Mouse (Mus musculus): Measurements from ENCODE around the gene Ipp. TPM values are rescaled to one million over a fixed set of nuclear protein-coding genes. Genes with fewer than 3 reads are reported as not detected.

Gene Ipp
- polyA plus RNA-seq, 1 experiment from 2014 or later = 5.5 TPM

DNA sequence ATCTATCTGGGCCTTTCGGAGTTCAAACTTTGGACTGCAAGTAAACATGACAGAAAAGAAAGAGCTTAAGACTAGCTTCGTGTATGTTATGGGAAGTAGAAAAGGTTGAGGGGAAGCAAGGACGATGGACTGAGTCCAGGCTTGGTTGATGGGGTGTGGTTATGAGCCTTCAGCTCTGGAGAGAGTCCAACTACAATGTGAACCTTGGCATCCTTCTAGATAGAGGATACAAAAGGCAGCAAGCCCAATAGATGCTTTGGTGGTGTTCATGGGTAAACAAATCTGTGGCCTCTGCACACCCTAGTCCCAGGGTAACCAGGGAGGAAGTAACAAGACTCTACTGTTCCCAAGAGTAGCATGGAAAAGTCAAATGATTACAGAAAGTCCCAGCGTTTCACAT is 14.9 kb upstream of the Ipp start:
- Histone ChIP-seq H3K27ac (ENCODE audit: low read depth, low read length) (peak overlapping the region; percentile 6; the same call in 1 of the 2 replicates), H3K4me2 (replicated peaks; ENCODE audit: low read depth, low read length) (no peak overlapping the region), H3K9me3 (ENCODE audit: control insufficient read depth, low read length) (peaks cover 3% of the 10 kb centered on the region; the same call in 1 of the 2 replicates), H3K36me3 (ENCODE audit: control insufficient read depth, insufficient read depth, low read length) (no peaks in the 10 kb centered on the region), H3K27me3 (ENCODE audit: control insufficient read depth, insufficient read depth, low read length) (no peaks in the 10 kb centered on the region), H3K4me1 (ENCODE audit: control insufficient read depth, insufficient read depth, low read length) (no peaks in the 10 kb centered on the region), H3K4me3 (ENCODE audit: low read length) (no peak overlapping the region), H3K9ac (ENCODE audit: low read depth, low read length) (no peak overlapping the region)
- no peak for ATAC-seq (ENCODE audit: low FRiP score, low TSS enrichment)
- WGBS = 70% methylated on average over 4 of the region's 4 CpGs

- Histone ChIP-seq H3K4me3 (ENCODE audit: low read length) (no peak overlapping the region), H3K27me3 (ENCODE audit: control insufficient read depth, insufficient read depth, low read length) (no peaks in the 10 kb centered on the region), H3K27ac (ENCODE audit: low read depth, low read length) (no peak overlapping the region), H3K4me2 (replicated peaks; ENCODE audit: low read depth, low read length) (no peak overlapping the region), H3K9me3 (ENCODE audit: control insufficient read depth, low read length) (peaks cover 3% of the 10 kb centered on the region; the same call in 1 of the 2 replicates), H3K9ac (ENCODE audit: low read depth, low read length) (no peak overlapping the region), H3K4me1 (ENCODE audit: control insufficient read depth, insufficient read depth, low read length) (no peaks in the 10 kb centered on the region), H3K36me3 (ENCODE audit: control insufficient read depth, insufficient read depth, low read length) (no peaks in the 10 kb centered on the region)
- ATAC-seq (ENCODE audit: low FRiP score, low TSS enrichment) = no peak
- 82% methylated on average over 5 of the region's 5 CpGs for WGBS
These were observed 13.7 kb upstream of the Ipp start for GRCm38 (mm10) chr4:116493646-116494045.

DNA sequence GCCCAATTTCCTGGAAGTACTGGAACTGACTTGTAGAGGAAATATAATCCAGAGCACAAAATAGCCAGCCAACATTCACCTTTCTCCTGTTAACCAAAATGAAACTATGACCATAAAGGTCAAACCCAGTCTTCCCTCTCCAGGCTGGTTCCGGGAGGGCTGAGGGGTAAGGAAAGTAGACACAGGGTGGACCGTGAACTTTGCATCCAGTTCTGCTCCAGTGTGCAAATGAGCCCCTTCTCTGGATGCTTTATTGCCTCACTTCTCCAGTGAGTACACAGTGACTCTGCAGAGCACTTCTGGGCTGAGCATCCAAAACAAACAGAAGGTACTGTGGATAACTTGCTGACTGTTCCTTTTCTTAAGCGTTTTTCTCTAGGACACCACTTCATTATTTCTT is 7.4 kb upstream of the Ipp start:
- H3K9me3 ChIP-seq (ENCODE audit: control insufficient read depth, low read length) = no peaks in the 10 kb centered on the region
- H3K36me3 ChIP-seq (ENCODE audit: control insufficient read depth, insufficient read depth, low read length) = no peaks in the 10 kb centered on the region
- no peak for ATAC-seq (ENCODE audit: low FRiP score, low TSS enrichment)
- H3K9ac ChIP-seq (ENCODE audit: low read depth, low read length) = no peak overlapping the region
- no peaks in the 10 kb centered on the region for H3K4me1 ChIP-seq (ENCODE audit: control insufficient read depth, insufficient read depth, low read length)
- no peak overlapping the region for H3K4me3 ChIP-seq (ENCODE audit: low read length)
- no peaks in the 10 kb centered on the region for H3K27me3 ChIP-seq (ENCODE audit: control insufficient read depth, insufficient read depth, low read length)
- WGBS = 60% methylated on average over 3 of the region's 3 CpGs
- no peak overlapping the region for H3K27ac ChIP-seq (ENCODE audit: low read depth, low read length)
- no peak overlapping the region for H3K4me2 ChIP-seq (replicated peaks; ENCODE audit: low read depth, low read length)

GRCm38 (mm10) chr4:116506886-116507424 is 394 bp upstream of the Ipp start:
- H3K4me3 ChIP-seq (ENCODE audit: low read length) = peak overlapping the region; percentile 66
- no peak overlapping the region for H3K27ac ChIP-seq (ENCODE audit: low read depth, low read length)
- H3K4me2 ChIP-seq (replicated peaks; ENCODE audit: low read depth, low read length) = peak overlapping the region; percentile 57
- 27% methylated on average over 11 of the region's 11 CpGs for WGBS
- H3K9ac ChIP-seq (ENCODE audit: low read depth, low read length) = peak overlapping the region; percentile 77
- H3K4me1 ChIP-seq (ENCODE audit: control insufficient read depth, insufficient read depth, low read length) = peaks cover 4% of the 10 kb centered on the region; the same call in 1 of the 2 replicates
- ATAC-seq (ENCODE audit: low FRiP score, low TSS enrichment) = 0 out of 2 replicates have a peak, but pooled peaks have one; percentile 5
- no peaks in the 10 kb centered on the region for H3K9me3 ChIP-seq (ENCODE audit: control insufficient read depth, low read length)
- no peaks in the 10 kb centered on the region for H3K27me3 ChIP-seq (ENCODE audit: control insufficient read depth, insufficient read depth, low read length)
- no peaks in the 10 kb centered on the region for H3K36me3 ChIP-seq (ENCODE audit: control insufficient read depth, insufficient read depth, low read length)

GRCm38 (mm10) chr4:116531109-116531508 is 23.8 kb downstream of the Ipp start:
- Histone ChIP-seq H3K9me3 (ENCODE audit: control insufficient read depth, low read length) (no peaks in the 10 kb centered on the region), H3K27ac (ENCODE audit: low read depth, low read length) (no peak overlapping the region), H3K4me2 (replicated peaks; ENCODE audit: low read depth, low read length) (no peak overlapping the region), H3K4me1 (ENCODE audit: control insufficient read depth, insufficient read depth, low read length) (no peaks in the 10 kb centered on the region), H3K36me3 (ENCODE audit: control insufficient read depth, insufficient read depth, low read length) (peaks cover 6% of the 10 kb centered on the region), H3K27me3 (ENCODE audit: control insufficient read depth, insufficient read depth, low read length) (no peaks in the 10 kb centered on the region), H3K4me3 (ENCODE audit: low read length) (no peak overlapping the region), H3K9ac (ENCODE audit: low read depth, low read length) (no peak overlapping the region)
- 71% methylated on average over 2 of the region's 2 CpGs for WGBS
- no peak for ATAC-seq (ENCODE audit: low FRiP score, low TSS enrichment)

GRCm38 (mm10) chr4:116536351-116536750 is 29.0 kb downstream of the Ipp start:
- Histone ChIP-seq H3K4me1 (ENCODE audit: control insufficient read depth, insufficient read depth, low read length) (no peaks in the 10 kb centered on the region), H3K4me2 (replicated peaks; ENCODE audit: low read depth, low read length) (no peak overlapping the region), H3K9me3 (ENCODE audit: control insufficient read depth, low read length) (no peaks in the 10 kb centered on the region), H3K27ac (ENCODE audit: low read depth, low read length) (no peak overlapping the region), H3K9ac (ENCODE audit: low read depth, low read length) (no peak overlapping the region), H3K36me3 (ENCODE audit: control insufficient read depth, insufficient read depth, low read length) (peaks cover 5% of the 10 kb centered on the region; the same call in 1 of the 2 replicates), H3K27me3 (ENCODE audit: control insufficient read depth, insufficient read depth, low read length) (no peaks in the 10 kb centered on the region), H3K4me3 (ENCODE audit: low read length) (no peak overlapping the region)
- ATAC-seq (ENCODE audit: low FRiP score, low TSS enrichment) = no peak

- no peaks in the 10 kb centered on the region for H3K9me3 ChIP-seq (ENCODE audit: control insufficient read depth, low read length)
- no peak for ATAC-seq (ENCODE audit: low FRiP score, low TSS enrichment)
- H3K27me3 ChIP-seq (ENCODE audit: control insufficient read depth, insufficient read depth, low read length) = no peaks in the 10 kb centered on the region
- H3K36me3 ChIP-seq (ENCODE audit: control insufficient read depth, insufficient read depth, low read length) = peaks cover 7% of the 10 kb centered on the region; the same call in 1 of the 2 replicates
- no peak overlapping the region for H3K9ac ChIP-seq (ENCODE audit: low read depth, low read length)
- no peaks in the 10 kb centered on the region for H3K4me1 ChIP-seq (ENCODE audit: control insufficient read depth, insufficient read depth, low read length)
- H3K4me3 ChIP-seq (ENCODE audit: low read length) = no peak overlapping the region
- H3K27ac ChIP-seq (ENCODE audit: low read depth, low read length) = no peak overlapping the region
- WGBS = 83% methylated on average over 3 of the region's 3 CpGs
- H3K4me2 ChIP-seq (replicated peaks; ENCODE audit: low read depth, low read length) = no peak overlapping the region
These were observed 30.4 kb downstream of the Ipp start for GRCm38 (mm10) chr4:116537737-116538136.

GRCm38 (mm10) chr4:116550432-116550831 is 43.1 kb downstream of the Ipp start:
- WGBS = 88% methylated on average over 1 of the region's 1 CpGs
- no peak overlapping the region for H3K27ac ChIP-seq (ENCODE audit: low read depth, low read length)
- H3K4me1 ChIP-seq (ENCODE audit: control insufficient read depth, insufficient read depth, low read length) = no peaks in the 10 kb centered on the region
- no peaks in the 10 kb centered on the region for H3K9me3 ChIP-seq (ENCODE audit: control insufficient read depth, low read length)
- H3K4me2 ChIP-seq (replicated peaks; ENCODE audit: low read depth, low read length) = no peak overlapping the region
- H3K27me3 ChIP-seq (ENCODE audit: control insufficient read depth, insufficient read depth, low read length) = no peaks in the 10 kb centered on the region
- ATAC-seq (ENCODE audit: low FRiP score, low TSS enrichment) = no peak
- no peak overlapping the region for H3K4me3 ChIP-seq (ENCODE audit: low read length)
- H3K36me3 ChIP-seq (ENCODE audit: control insufficient read depth, insufficient read depth, low read length) = peaks cover 17% of the 10 kb centered on the region
- no peak overlapping the region for H3K9ac ChIP-seq (ENCODE audit: low read depth, low read length)

- H3K27ac ChIP-seq (ENCODE audit: low read depth, low read length) = no peak overlapping the region
- 91% methylated on average over 3 of the region's 3 CpGs for WGBS
- H3K4me3 ChIP-seq (ENCODE audit: low read length) = no peak overlapping the region
- no peaks in the 10 kb centered on the region for H3K9me3 ChIP-seq (ENCODE audit: control insufficient read depth, low read length)
- peaks cover 17% of the 10 kb centered on the region for H3K36me3 ChIP-seq (ENCODE audit: control insufficient read depth, insufficient read depth, low read length)
- no peak for ATAC-seq (ENCODE audit: low FRiP score, low TSS enrichment)
- no peak overlapping the region for H3K4me2 ChIP-seq (replicated peaks; ENCODE audit: low read depth, low read length)
- no peaks in the 10 kb centered on the region for H3K4me1 ChIP-seq (ENCODE audit: control insufficient read depth, insufficient read depth, low read length)
- no peak overlapping the region for H3K9ac ChIP-seq (ENCODE audit: low read depth, low read length)
- H3K27me3 ChIP-seq (ENCODE audit: control insufficient read depth, insufficient read depth, low read length) = no peaks in the 10 kb centered on the region
These were observed 45.7 kb downstream of the Ipp start for GRCm38 (mm10) chr4:116553035-116553434.

Data from kidney, embryonic 14.5 days (tissue).